ENCODE assay signal across 24 mouse cellular contexts in the genomic region with DNA sequence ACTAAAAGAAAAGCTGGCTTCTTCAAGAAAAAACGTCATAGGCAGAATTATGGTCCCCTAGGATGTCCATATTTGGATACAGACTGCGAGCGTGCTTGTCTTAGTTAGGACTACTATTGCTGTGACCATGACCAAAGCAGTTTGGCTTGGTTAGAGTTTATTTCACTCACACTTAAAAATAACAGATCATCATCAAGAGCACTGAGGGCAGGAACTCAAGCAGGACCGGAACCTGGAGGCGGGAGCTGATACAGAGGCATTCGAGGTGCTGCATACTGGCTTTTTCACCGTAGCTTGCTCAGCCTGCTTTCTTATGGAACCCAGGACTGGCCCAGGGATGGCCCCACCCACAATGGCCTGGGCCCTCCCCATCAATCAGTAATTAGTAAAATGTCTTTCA.
"Had no signal": no experiment of that assay in that cellular context is flagged by ENCODE, and none has a peak within 500 bp of the region (broad histone marks: within the 10 kb centered on the region; RNA-seq: fewer than 3 reads in every experiment).

No protein-coding gene starts in this region.

- H3K4me3 ChIP-seq: gastrocnemius, adult 2 months; heart, adult 2 months; heart, embryonic 13.5 days; heart, embryonic 15.5 days; hindbrain, embryonic 13.5 days; hindbrain, embryonic 15.5 days; intestine, embryonic 15.5 days; limb, embryonic 13.5 days; limb, embryonic 15.5 days had no signal

- H3K9me3 ChIP-seq: heart, embryonic 15.5 days; hindbrain, embryonic 13.5 days; hindbrain, embryonic 15.5 days; intestine, embryonic 15.5 days; limb, embryonic 15.5 days had no signal

- H3K27ac ChIP-seq: gastrocnemius, adult 2 months; heart, adult 2 months; heart, embryonic 13.5 days; heart, embryonic 15.5 days; hindbrain, embryonic 13.5 days; hindbrain, embryonic 15.5 days; hindbrain, postnatal 0 days; intestine, embryonic 15.5 days; limb, embryonic 13.5 days; limb, embryonic 15.5 days had no signal

- H3K4me1 ChIP-seq: hindbrain, embryonic 13.5 days; hindbrain, embryonic 15.5 days; intestine, embryonic 15.5 days; limb, embryonic 13.5 days; limb, embryonic 15.5 days had no signal

- H3K27me3 ChIP-seq: heart, embryonic 13.5 days; heart, embryonic 15.5 days; hindbrain, embryonic 13.5 days; hindbrain, embryonic 15.5 days; intestine, embryonic 15.5 days; limb, embryonic 13.5 days; limb, embryonic 15.5 days; liver, embryonic 13.5 days had no signal

- DNase-seq: gastrocnemius, adult 2 months; gastrocnemius, postnatal 10 days; gastrocnemius, postnatal 36 days; heart, adult 11 months; heart, adult 2 months; heart, postnatal 14 days; heart, postnatal 36 days; kidney, adult 18-20 months; kidney, adult 8-10 months; kidney, postnatal 10 days; kidney, postnatal 25 days; kidney, postnatal 4 days; layer of hippocampus, adult 9-11 months; layer of hippocampus, postnatal 36 days; left cerebral cortex, postnatal 4 days; liver, embryonic 13.5 days had no signal

- H3K36me3 ChIP-seq: heart, embryonic 15.5 days; hindbrain, embryonic 15.5 days; intestine, embryonic 15.5 days had no signal

- H3K9ac ChIP-seq: heart, embryonic 13.5 days; heart, embryonic 15.5 days; hindbrain, embryonic 13.5 days; hindbrain, embryonic 15.5 days; intestine, embryonic 15.5 days; limb, embryonic 13.5 days; limb, embryonic 15.5 days had no signal
